Comparison of ENCODE assay signal across 8 mouse cellular contexts in the genomic region with DNA sequence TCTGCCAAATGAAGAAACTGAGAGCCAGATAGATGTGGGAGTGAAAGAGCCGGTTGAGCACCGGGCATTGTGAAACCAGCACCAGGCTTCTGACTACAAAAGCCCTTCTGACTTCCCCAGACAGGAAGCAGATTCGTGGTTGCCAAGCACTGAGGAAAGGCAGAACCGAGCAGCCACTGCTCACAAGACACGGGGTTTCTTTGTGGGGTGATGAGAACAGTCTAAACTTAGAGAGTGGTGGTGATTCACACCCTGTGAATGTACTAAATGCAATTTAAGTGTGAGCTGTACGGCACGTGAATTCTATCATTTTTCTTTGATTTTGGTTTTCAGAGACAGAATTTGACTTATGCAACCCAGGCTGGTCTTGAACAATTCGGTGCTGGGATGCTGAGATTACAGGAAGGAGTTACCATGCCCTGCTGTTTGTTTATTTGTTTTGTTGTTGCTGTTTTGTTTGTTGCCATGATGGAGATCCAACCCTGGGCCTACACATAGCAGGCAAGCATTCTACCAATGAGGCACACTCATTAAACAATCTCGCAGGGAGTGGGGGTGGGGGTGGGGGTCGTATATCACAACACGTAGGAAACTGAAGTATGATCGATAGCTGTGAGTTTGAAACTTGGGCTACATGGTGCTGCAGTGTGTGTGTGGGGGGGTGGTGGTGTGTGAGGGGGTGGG.
DNase-seq lines count a peak whose midpoint lies in the region; ATAC-seq and TF ChIP-seq lines count a peak whose summit lies in the region.

No protein-coding gene starts in this region.

- no peaks in the 10 kb centered on the region for H3K27me3 ChIP-seq in lung, postnatal 0 days (replicated peaks; ENCODE audit: insufficient read depth, low read length)

- no peak overlapping the region for H3K27ac ChIP-seq in lung, postnatal 0 days (ENCODE audit: low read length)

- H3K4me2 ChIP-seq in lung, postnatal 0 days (replicated peaks; ENCODE audit: low read depth, low read length) = no peak overlapping the region

- intact Hi-C loops in heart, postnatal 25 days (cut with DNase I) = no loop called here

- peak; percentile 89 for ATAC-seq in common myeloid progenitor, adult 5-6 weeks (replicated peaks; ENCODE audit: low read depth, poor library complexity, severe bottlenecking)
- peak; percentile 86 for ATAC-seq in lung, postnatal 0 days

- H3K36me3 ChIP-seq in lung, postnatal 0 days (ENCODE audit: insufficient read depth, low read length) = no peaks in the 10 kb centered on the region

- peak; percentile 68 for DNase-seq in layer of hippocampus, adult 11-12 months (ENCODE audit: low spot score)
- no peak for DNase-seq in layer of hippocampus, postnatal 25 days (ENCODE audit: extremely low spot score in 1 of 2, low spot score in 1 of 2)
- DNase-seq in heart, postnatal 25 days (ENCODE audit: low spot score) = peak; percentile 39
- peak; percentile 80 for DNase-seq in lung, postnatal 0 days (ENCODE audit: low spot score)
- DNase-seq in spleen, adult 12 weeks (ENCODE audit: low spot score) = peak; percentile 20
- DNase-seq in kidney, postnatal 4 days = no peak
- DNase-seq in embryo, embryonic 9.5 days (ENCODE audit: extremely low spot score) = no peak

- WGBS in lung, postnatal 0 days = 33% methylated on average over 12 of the region's 12 CpGs

- no peaks in the 10 kb centered on the region for H3K9me3 ChIP-seq in lung, postnatal 0 days (ENCODE audit: low read length)

- no peak overlapping the region for H3K9ac ChIP-seq in lung, postnatal 0 days (replicated peaks; ENCODE audit: low read depth)

- peak; percentile 71 for TF ChIP-seq EP300 in lung, postnatal 0 days (IDR thresholded peaks at IDR 0.05)

- no peak overlapping the region for H3K4me3 ChIP-seq in lung, postnatal 0 days (ENCODE audit: low read depth, low read length)

- no peak for TF ChIP-seq CTCF in lung, postnatal 0 days (IDR thresholded peaks at IDR 0.05)

- H3K4me1 ChIP-seq in lung, postnatal 0 days (ENCODE audit: insufficient read depth, low read depth, low read length) = no peaks in the 10 kb centered on the region

Comparison
In these comparisons a context has a peak if more than half of its experiments do, and no peak if none do; other contexts are left out.
1. DNase-seq: peak in layer of hippocampus, adult 11-12 months (single experiment), heart, postnatal 25 days (single experiment), lung, postnatal 0 days (single experiment) and spleen, adult 12 weeks (single experiment); none in layer of hippocampus, postnatal 25 days (0 of 2), kidney, postnatal 4 days (0 of 2) and embryo, embryonic 9.5 days (single experiment).